Mouse (Mus musculus) forebrain, embryonic 10.5 days (tissue): ENCODE results near the gene Mcrs1. TPM values are rescaled to one million over a fixed set of nuclear protein-coding genes. Genes with fewer than 3 reads are reported as not detected.

ENCODE experiments used
- DNase-seq: peaks from one replicate; pipeline ENCODE4 v3.0.0-alpha.2; 2017; ENCODE audit warnings: low spot score; ENCODE audit errors: extremely low spot score
- H3K27ac ChIP-seq: fragments of 300-500 bp; sonication (generic); 2 replicates; pipeline ENCODE4 v1.5.1; 2016; ENCODE audit warnings: mild to moderate bottlenecking
- H3K27me3 ChIP-seq: fragments of 300-500 bp; sonication (generic); 2 replicates; pipeline ENCODE4 v1.6.1; 2016; ENCODE audit warnings: mild to moderate bottlenecking; ENCODE audit not compliant: poor library complexity, severe bottlenecking
- H3K36me3 ChIP-seq: fragments of 300-500 bp; sonication (generic); replicated peaks from 2 replicates; pipeline ENCODE4 v1.6.1; 2016; ENCODE audit warnings: mild to moderate bottlenecking, moderate library complexity
- H3K4me1 ChIP-seq: fragments of 300-500 bp; sonication (generic); 2 replicates; pipeline ENCODE4 v1.6.1; 2016
- H3K4me3 ChIP-seq: fragments of 300-500 bp; sonication (generic); 2 replicates; pipeline ENCODE4 v1.5.1; 2016; ENCODE audit warnings: mild to moderate bottlenecking, moderate library complexity
- H3K9me3 ChIP-seq: fragments of 300-500 bp; sonication (generic); 2 replicates; pipeline ENCODE4 v1.6.1; 2016; ENCODE audit warnings: mild to moderate bottlenecking, moderate library complexity
- WGBS: fragments of 180-500 bp; shearing (Covaris S2); methylation state at CpG from one replicate; pipeline ENCODE4 v1.1.7; 2016; 5-methylcytosine and 5-hydroxymethylcytosine counted together
- polyA plus RNA-seq: library from polyadenylated mRNA; unstranded; fragments of >200 nt; fragmentation: Nextera tagmentation; extraction: Ambion mirVana; gene quantifications from 2 replicates; pipeline ENCODE4 v1.2.1, GENCODE M21; 2016

Mcrs1 gene
- 192 and 203 TPM in 2 replicates for polyA plus RNA-seq

DNA sequence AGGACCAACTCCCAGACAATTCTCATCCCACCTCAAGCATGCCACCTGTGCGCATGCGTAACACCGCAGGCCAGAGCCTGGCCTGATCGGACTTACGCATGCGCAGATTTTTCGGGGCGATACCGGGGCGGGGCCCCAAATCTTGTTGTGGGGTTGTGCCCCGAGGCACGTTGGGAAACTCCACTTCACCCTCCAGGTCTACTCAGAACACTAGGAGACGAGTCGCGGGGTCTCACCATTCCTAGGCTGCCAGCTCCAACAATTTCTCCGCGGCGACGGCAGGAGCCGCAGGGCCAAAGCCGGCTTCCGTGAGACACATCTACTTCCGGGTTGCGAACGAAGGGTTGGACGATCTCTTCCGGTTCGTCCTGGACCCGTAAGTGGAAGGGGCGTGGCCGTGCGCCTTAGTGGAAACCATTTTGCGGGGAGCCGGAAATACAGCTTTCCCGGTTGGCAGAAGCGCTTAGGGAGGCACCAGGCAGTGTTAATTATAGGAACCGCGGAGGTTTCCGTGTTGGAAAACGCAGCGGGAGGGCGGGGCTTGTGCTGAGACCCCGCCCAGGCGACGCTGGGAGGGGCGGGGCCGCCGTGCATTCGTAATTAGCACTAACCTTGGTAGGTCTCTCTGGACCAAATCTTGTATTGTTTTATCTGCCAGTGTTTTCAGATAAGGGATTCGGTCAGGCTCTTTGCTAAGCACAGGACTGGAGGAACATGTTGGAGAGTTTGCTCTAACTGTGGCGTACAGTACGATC is at the start of gene Mcrs1:
TSS of gene Mcrs1 (minus strand) at position 336 of the 755 bp plus-strand sequence.
- peaks cover 34% of the 10 kb centered on the region for H3K36me3 ChIP-seq
- WGBS = under 1% methylated on average over 52 of the region's 52 CpGs
- peak; percentile 95 for DNase-seq

GRCm38 (mm10) chr15:99296213-99296612 is 44.5 kb upstream of the Mcrs1 start:
- 48% methylated on average over 5 of the region's 5 CpGs for WGBS

More for the DNA sequence above, at the start of gene Mcrs1:
- peak within 1 kb of the TSS; percentile 97 for H3K27ac ChIP-seq
- peaks cover 22% of the 10 kb centered on the region for H3K4me1 ChIP-seq
- H3K4me3 ChIP-seq = peak within 1 kb of the TSS; percentile 76
- no peaks in the 10 kb centered on the region for H3K9me3 ChIP-seq
- no peaks in the 10 kb centered on the region for H3K27me3 ChIP-seq

GRCm38 (mm10) chr15:99295484-99295981 is 43.8 kb upstream of the Mcrs1 start, which contains the start of gene Fam186b:
Gene Fam186b, minus strand, starts transcription at chr15:99295888.
- peaks cover 27% of the 10 kb centered on the region for H3K4me1 ChIP-seq
- peaks cover 10% of the 10 kb centered on the region for H3K36me3 ChIP-seq
- peak; percentile 52 for DNase-seq
- H3K27me3 ChIP-seq = no peaks in the 10 kb centered on the region
- H3K27ac ChIP-seq = peak within 1 kb of the TSS; percentile 93
- WGBS = 1% methylated on average over 15 of the region's 17 CpGs
- peak within 1 kb of the TSS; percentile 71 for H3K4me3 ChIP-seq
- no peaks in the 10 kb centered on the region for H3K9me3 ChIP-seq

More at GRCm38 (mm10) chr15:99296213-99296612, 44.5 kb upstream of the Mcrs1 start:
- Histone ChIP-seq H3K9me3 (no peaks in the 10 kb centered on the region), H3K4me1 (peaks cover 27% of the 10 kb centered on the region), H3K27me3 (no peaks in the 10 kb centered on the region), H3K4me3 (peak overlapping the region; percentile 71), H3K27ac (no peak overlapping the region; the same call in 1 of the 2 replicates), H3K36me3 (peaks cover 10% of the 10 kb centered on the region)
- no peak for DNase-seq

DNA sequence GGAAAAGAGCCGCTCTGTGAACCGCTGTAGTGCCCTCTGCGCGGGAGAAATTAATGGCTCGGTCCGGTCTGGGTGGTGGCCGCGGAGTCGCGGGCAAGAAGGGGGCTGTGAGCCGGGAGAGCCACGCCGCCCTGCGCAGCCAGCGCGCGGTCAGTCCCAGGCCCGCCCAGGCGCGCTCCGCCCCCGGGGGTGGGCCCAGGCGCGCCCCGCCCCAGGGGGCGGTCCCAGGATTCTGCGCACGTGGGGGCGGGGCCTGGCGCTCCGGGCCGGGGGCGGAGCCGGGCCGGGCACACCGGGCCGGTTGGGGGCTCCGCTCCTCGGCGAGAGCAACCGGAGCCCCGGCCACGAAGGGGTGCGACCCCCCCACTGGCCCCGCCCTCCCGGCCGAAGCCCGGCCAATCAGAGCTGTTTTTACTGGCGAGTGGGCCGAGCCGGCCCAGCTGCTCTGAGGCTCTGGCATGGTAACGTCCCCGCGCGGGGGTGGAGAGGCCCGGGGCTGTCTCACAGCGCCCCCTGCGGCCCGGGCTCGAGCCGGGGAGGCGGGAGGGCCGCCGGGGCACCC is 43.1 kb upstream of the Mcrs1 start, which contains the start of gene Prpf40b:
TSS of gene Prpf40b (plus strand) at position 275 of the 562 bp plus-strand sequence.
- no peaks in the 10 kb centered on the region for H3K27me3 ChIP-seq
- peak within 1 kb of the TSS; percentile 93 for H3K27ac ChIP-seq
- peaks cover 3% of the 10 kb centered on the region for H3K36me3 ChIP-seq
- peak; percentile 90 for DNase-seq
- no peaks in the 10 kb centered on the region for H3K9me3 ChIP-seq
- peak within 1 kb of the TSS; percentile 71 for H3K4me3 ChIP-seq
- H3K4me1 ChIP-seq = peaks cover 27% of the 10 kb centered on the region
- under 1% methylated on average over 63 of the region's 64 CpGs for WGBS

- Histone ChIP-seq H3K36me3 (0 out of 2 replicates have a peak, but pooled peaks cover 3% of the 10 kb centered on the region), H3K27ac (peak overlapping the region; percentile 93), H3K4me1 (peaks cover 27% of the 10 kb centered on the region), H3K9me3 (no peaks in the 10 kb centered on the region), H3K27me3 (no peaks in the 10 kb centered on the region), H3K4me3 (peak overlapping the region; percentile 71)
- 46% methylated on average over 16 of the region's 16 CpGs for WGBS
- DNase-seq = no peak
These were observed 42.5 kb upstream of the Mcrs1 start for GRCm38 (mm10) chr15:99294287-99294686.

- Histone ChIP-seq H3K9me3 (no peaks in the 10 kb centered on the region), H3K27me3 (no peaks in the 10 kb centered on the region), H3K4me1 (peaks cover 13% of the 10 kb centered on the region), H3K27ac (no peak overlapping the region), H3K4me3 (no peak overlapping the region), H3K36me3 (no peaks in the 10 kb centered on the region)
- no peak for DNase-seq
- 94% methylated on average over 11 of the region's 11 CpGs for WGBS
These were observed 38.8 kb upstream of the Mcrs1 start for GRCm38 (mm10) chr15:99290586-99290985.

DNA sequence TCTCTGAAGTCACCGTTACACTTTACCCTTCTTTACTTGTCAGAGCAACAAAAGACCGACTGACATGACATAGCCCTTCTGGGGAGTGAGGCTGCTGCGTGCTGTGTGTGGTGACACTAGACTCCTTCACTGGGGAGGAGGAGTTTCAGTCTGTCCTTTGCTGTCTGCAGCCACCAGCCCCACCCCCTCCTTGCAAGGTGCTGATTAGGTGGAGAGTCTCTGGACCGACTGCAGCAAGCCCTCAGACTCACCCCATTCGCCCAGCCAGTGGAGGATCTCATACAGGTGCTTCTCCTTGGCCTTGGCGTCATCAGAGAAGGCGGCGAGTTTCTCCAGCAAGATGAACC is 33.4 kb upstream of the Mcrs1 start:
- Histone ChIP-seq H3K36me3 (no peaks in the 10 kb centered on the region), H3K27me3 (no peaks in the 10 kb centered on the region; the same call in 1 of the 2 replicates), H3K4me1 (peaks cover 11% of the 10 kb centered on the region), H3K4me3 (no peak overlapping the region), H3K27ac (no peak overlapping the region), H3K9me3 (no peaks in the 10 kb centered on the region)
- DNase-seq = no peak
- 58% methylated on average over 8 of the region's 8 CpGs for WGBS

- Histone ChIP-seq H3K4me3 (no peak overlapping the region), H3K4me1 (peaks cover 11% of the 10 kb centered on the region), H3K27me3 (peaks cover 5% of the 10 kb centered on the region; the same call in 1 of the 2 replicates), H3K9me3 (no peaks in the 10 kb centered on the region), H3K36me3 (no peaks in the 10 kb centered on the region), H3K27ac (no peak overlapping the region)
- WGBS = 56% methylated on average over 14 of the region's 14 CpGs
- DNase-seq = no peak
These were observed 32.9 kb upstream of the Mcrs1 start for GRCm38 (mm10) chr15:99284527-99285188.

DNA sequence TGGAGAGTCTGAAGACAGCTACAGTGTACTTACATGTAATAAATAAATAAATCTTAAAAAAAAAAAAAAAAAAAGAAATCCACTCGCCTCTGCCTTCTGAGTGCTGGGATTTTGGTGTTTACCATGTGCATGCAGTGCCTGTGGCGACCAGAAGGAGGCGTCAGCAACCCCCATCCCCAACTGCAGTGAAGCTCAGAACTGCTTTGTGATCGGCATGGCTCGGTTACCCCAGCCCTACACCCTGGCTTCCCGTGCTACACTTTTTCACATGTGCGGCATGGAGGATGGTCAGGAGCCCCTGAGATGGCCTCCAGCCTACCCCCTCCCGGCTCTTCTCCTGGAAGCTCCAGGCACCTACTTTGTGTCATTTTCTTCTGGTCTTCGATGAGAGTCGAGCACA is 31.7 kb upstream of the Mcrs1 start:
- 66% methylated on average over 10 of the region's 10 CpGs for WGBS
- DNase-seq = no peak

GRCm38 (mm10) chr15:99278271-99278670 is 26.5 kb upstream of the Mcrs1 start:
- H3K4me3 ChIP-seq = no peak overlapping the region
- no peak for DNase-seq
- H3K27me3 ChIP-seq = peaks cover 8% of the 10 kb centered on the region; the same call in 1 of the 2 replicates
- H3K36me3 ChIP-seq = no peaks in the 10 kb centered on the region
- no peaks in the 10 kb centered on the region for H3K9me3 ChIP-seq
- H3K4me1 ChIP-seq = no peaks in the 10 kb centered on the region
- no peak overlapping the region for H3K27ac ChIP-seq
- 91% methylated on average over 7 of the region's 7 CpGs for WGBS

More for the DNA sequence above, 31.7 kb upstream of the Mcrs1 start:
- Histone ChIP-seq H3K4me1 (peaks cover 11% of the 10 kb centered on the region), H3K27me3 (peaks cover 8% of the 10 kb centered on the region; the same call in 1 of the 2 replicates), H3K36me3 (no peaks in the 10 kb centered on the region), H3K27ac (no peak overlapping the region), H3K4me3 (no peak overlapping the region), H3K9me3 (no peaks in the 10 kb centered on the region)

GRCm38 (mm10) chr15:99276095-99276494 is 24.3 kb upstream of the Mcrs1 start:
- Histone ChIP-seq H3K27me3 (peaks cover 8% of the 10 kb centered on the region; the same call in 1 of the 2 replicates), H3K4me1 (peaks cover 12% of the 10 kb centered on the region), H3K4me3 (no peak overlapping the region), H3K36me3 (no peaks in the 10 kb centered on the region), H3K9me3 (no peaks in the 10 kb centered on the region), H3K27ac (no peak overlapping the region)
- 91% methylated on average over 8 of the region's 8 CpGs for WGBS
- DNase-seq = no peak

- WGBS = 14% methylated on average over 4 of the region's 4 CpGs
- H3K9me3 ChIP-seq = no peaks in the 10 kb centered on the region
- no peaks in the 10 kb centered on the region for H3K36me3 ChIP-seq
- no peaks in the 10 kb centered on the region for H3K27me3 ChIP-seq
- no peak overlapping the region for H3K27ac ChIP-seq
- no peak overlapping the region for H3K4me3 ChIP-seq
- H3K4me1 ChIP-seq = peaks cover 15% of the 10 kb centered on the region
- peak; percentile 66 for DNase-seq
These were observed 13.9 kb upstream of the Mcrs1 start for GRCm38 (mm10) chr15:99265679-99266078.
